Mouse (Mus musculus): ENCODE measurements around the gene Vmn2r98. TPM values are rescaled to one million over a fixed set of nuclear protein-coding genes. Genes with fewer than 3 reads are reported as not detected.
"Not testable (repeated sequence)": the region's sequence is repeated elsewhere in the genome, so short reads cannot be mapped to it uniquely, and the experiment has no call there.

Vmn2r98 gene
- polyA plus RNA-seq (2015; fragmentation: Nextera tagmentation; extraction: Ambion mirVana), result not detected in 2 replicates

- not testable (repeated sequence) for H3K4me1 ChIP-seq (replicated peaks); H3K27ac ChIP-seq (replicated peaks); H3K9ac ChIP-seq; H3K4me3 ChIP-seq; H3K27me3 ChIP-seq; H3K4me2 ChIP-seq; H3K9me3 ChIP-seq; H3K36me3 ChIP-seq; ATAC-seq (ENCODE audit: low read depth)
These were observed at the start of gene Vmn2r98 for GRCm38 (mm10) chr17:19053160-19053559. TSS of gene Vmn2r98 (plus strand) at chr17:19053460.

- not testable (repeated sequence) for H3K27ac ChIP-seq (replicated peaks); H3K9ac ChIP-seq; ATAC-seq (ENCODE audit: low read depth); H3K4me2 ChIP-seq; H3K4me1 ChIP-seq (replicated peaks); H3K4me3 ChIP-seq; H3K36me3 ChIP-seq; H3K27me3 ChIP-seq
- peaks cover 52% of the 10 kb centered on the region for H3K9me3 ChIP-seq
- 70% methylated on average over 1 of the region's 1 CpGs for WGBS
These were observed 21.8 kb upstream of the Vmn2r98 start for GRCm38 (mm10) chr17:19031441-19031840.

DNA sequence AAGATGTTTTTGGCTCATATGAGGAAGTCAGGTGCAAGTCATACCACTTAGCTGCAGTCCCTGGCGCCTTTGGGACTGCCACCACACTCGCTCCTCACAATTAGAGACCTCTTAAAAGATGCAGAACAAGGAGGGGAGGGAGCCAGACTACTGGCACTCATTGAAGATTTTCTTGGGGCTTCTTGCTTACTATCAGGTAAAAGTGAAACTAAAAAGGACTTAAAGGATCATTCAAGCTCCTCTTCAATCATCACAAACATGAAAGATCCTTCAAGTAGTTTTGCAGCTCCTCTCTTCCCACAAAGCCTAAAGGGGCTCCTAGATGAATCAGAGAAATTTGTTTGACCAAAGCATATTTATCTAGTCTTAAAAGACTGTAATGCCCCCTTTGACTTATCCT is 21.3 kb upstream of the Vmn2r98 start:
- peaks cover 48% of the 10 kb centered on the region for H3K9me3 ChIP-seq
- H3K4me1 ChIP-seq (replicated peaks), result no peaks in the 10 kb centered on the region
- no peaks in the 10 kb centered on the region for H3K36me3 ChIP-seq
- H3K27me3 ChIP-seq, result no peaks in the 10 kb centered on the region
- H3K4me3 ChIP-seq, result no peak overlapping the region
- ATAC-seq (ENCODE audit: low read depth), result no peak
- no peak overlapping the region for H3K27ac ChIP-seq (replicated peaks)
- no peak overlapping the region for H3K4me2 ChIP-seq
- 73% methylated on average over 2 of the region's 2 CpGs for WGBS
- H3K9ac ChIP-seq, result no peak overlapping the region

GRCm38 (mm10) chr17:19032721-19033120 is 20.5 kb upstream of the Vmn2r98 start:
- no peak overlapping the region for H3K4me3 ChIP-seq
- 63% methylated on average over 3 of the region's 3 CpGs for WGBS

More at GRCm38 (mm10) chr17:19032721-19033120, 20.5 kb upstream of the Vmn2r98 start:
- Histone ChIP-seq H3K9ac (no peak overlapping the region), H3K4me1 (replicated peaks) (no peaks in the 10 kb centered on the region), H3K4me2 (no peak overlapping the region), H3K27ac (replicated peaks) (no peak overlapping the region), H3K36me3 (no peaks in the 10 kb centered on the region), H3K9me3 (peaks cover 54% of the 10 kb centered on the region), H3K27me3 (no peaks in the 10 kb centered on the region)
- ATAC-seq (ENCODE audit: low read depth), result no peak

Other genes starting within 250 kb of the Vmn2r98 start
- 0.06 TPM in 1 of 2 replicates, not detected in the other for gene Vmn2r97, start 139.2 kb upstream of the Vmn2r98 start, polyA plus RNA-seq (2015; fragmentation: Nextera tagmentation; extraction: Ambion mirVana)